Mouse (Mus musculus) forebrain, postnatal 0 days (tissue): Measurements from ENCODE around the gene Ttc7. TPM values are rescaled to one million over a fixed set of nuclear protein-coding genes. Genes with fewer than 3 reads are reported as not detected.
"Not testable (repeated sequence)": the region's sequence is repeated elsewhere in the genome, so short reads cannot be mapped to it uniquely, and the experiment has no call there.

Experiments
- ATAC-seq: fragments of 200-750 bp; cut with Nextera tagmentation; 2 replicates; pipeline ENCODE4 v1.8.0; 2017; ENCODE audit warnings: mild to moderate bottlenecking, moderate library complexity
- DNase-seq: peaks from one replicate; pipeline ENCODE4 v3.0.0-alpha.2; 2015
- H3K27ac ChIP-seq: fragments of 300-500 bp; sonication (generic); 2 replicates; pipeline ENCODE4 v1.5.1; 2014; ENCODE audit warnings: low read depth, mild to moderate bottlenecking, antibody characterized with exemption, low read length, moderate library complexity, mixed read lengths
- H3K27me3 ChIP-seq: fragments of 300-500 bp; sonication (generic); 2 replicates; pipeline ENCODE4 v1.6.1; 2014; ENCODE audit warnings: mild to moderate bottlenecking, low read length, mixed read lengths; ENCODE audit not compliant: insufficient read depth
- H3K36me3 ChIP-seq: fragments of 300-500 bp; sonication (generic); 2 replicates; pipeline ENCODE4 v1.6.1; 2014; ENCODE audit warnings: mild to moderate bottlenecking, moderate library complexity; ENCODE audit not compliant: insufficient read depth
- H3K4me1 ChIP-seq: fragments of 300-500 bp; sonication (generic); 2 replicates; pipeline ENCODE4 v1.6.1; 2014; ENCODE audit warnings: antibody characterized with exemption; ENCODE audit not compliant: insufficient read depth
- H3K4me2 ChIP-seq: fragments of 300-500 bp; sonication (generic); 2 replicates; pipeline ENCODE4 v1.6.1; 2014; ENCODE audit warnings: low read depth, mild to moderate bottlenecking, moderate library complexity
- H3K4me3 ChIP-seq: fragments of 300-500 bp; sonication (generic); 2 replicates; pipeline ENCODE4 v1.5.1; 2014; ENCODE audit warnings: low read depth, low read length, mixed read lengths
- H3K9ac ChIP-seq: fragments of 300-500 bp; sonication (generic); 2 replicates; pipeline ENCODE4 v1.6.1; 2014; ENCODE audit warnings: mild to moderate bottlenecking
- H3K9me3 ChIP-seq: fragments of 300-500 bp; sonication (generic); 2 replicates; pipeline ENCODE4 v1.6.1; 2016; ENCODE audit warnings: low read length
- CTCF ChIP-seq: sonication (generic); IDR thresholded peaks from 2 replicates; pipeline ENCODE4 v1.5.1; 2016; ENCODE audit warnings: antibody characterized with exemption, control low read depth, low read depth
- WGBS: fragments of 180-500 bp; shearing (Covaris S2); extraction: QIAGEN DNeasy Blood & Tissue Kit; methylation state at CpG from one replicate; pipeline ENCODE4 v1.1.7; 2014; 5-methylcytosine and 5-hydroxymethylcytosine counted together
- polyA plus RNA-seq: library from polyadenylated mRNA; unstranded; fragments of >200 nt; fragmentation: Nextera tagmentation; extraction: Ambion mirVana; gene quantifications from 2 replicates; pipeline ENCODE4 v1.2.1, GENCODE M21; 2015
- total RNA-seq: library from RNA; depleted of rRNA; stranded (reverse); fragments of >200 nt; gene quantifications from 2 replicates; pipeline ENCODE4 v1.2.3, GENCODE M21; 2014

Ttc7 gene
- total and polyA plus RNA-seq, 2 experiments from 2014 or later, result 6.1 to 7.5 TPM

- WGBS, result 80% methylated on average over 7 of the region's 7 CpGs
- DNase-seq (no peak), ATAC-seq (no peak)
- no peaks in the 10 kb centered on the region; the same call in 1 of the 2 replicates for H3K36me3 ChIP-seq
- TF ChIP-seq CTCF, result no peak
- no peak overlapping the region for H3K4me2 ChIP-seq
- no peaks in the 10 kb centered on the region for H3K9me3 ChIP-seq
- no peak overlapping the region for H3K9ac ChIP-seq
- H3K27me3 ChIP-seq, result no peaks in the 10 kb centered on the region
- H3K4me1 ChIP-seq, result no peaks in the 10 kb centered on the region
- no peak overlapping the region for H3K4me3 ChIP-seq
- no peak overlapping the region for H3K27ac ChIP-seq
These were observed 13.1 kb downstream of the Ttc7 start for GRCm38 (mm10) chr17:87295738-87296137.

- H3K27ac ChIP-seq, H3K4me2 ChIP-seq, H3K9ac ChIP-seq, H3K9me3 ChIP-seq, H3K4me3 ChIP-seq, DNase-seq, H3K27me3 ChIP-seq, H3K4me1 ChIP-seq, H3K36me3 ChIP-seq, ATAC-seq: not testable (repeated sequence)
- WGBS, result 97% methylated on average over 1 of the region's 1 CpGs
These were observed 14.0 kb downstream of the Ttc7 start for GRCm38 (mm10) chr17:87296701-87297100.

DNA sequence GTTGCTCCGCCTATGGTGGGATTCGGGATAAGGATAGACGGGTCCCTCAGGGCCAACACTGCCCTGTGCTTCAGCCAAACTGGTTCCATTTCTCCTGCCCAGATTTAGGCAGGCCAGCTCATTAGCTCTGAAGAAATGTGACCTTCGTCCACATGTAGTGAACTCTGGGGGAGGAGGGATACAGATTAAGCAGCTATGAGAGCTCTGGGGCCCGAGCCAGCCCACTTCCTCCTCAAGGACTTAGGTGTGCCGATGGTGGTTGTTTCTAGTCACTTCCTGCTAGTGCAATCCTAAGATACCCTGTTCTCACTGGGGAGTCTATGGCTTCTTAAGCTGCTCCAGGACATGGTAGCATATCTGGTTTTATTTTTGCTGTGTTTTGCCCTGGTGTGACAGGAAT lies 16.3 kb downstream of the Ttc7 start:
- WGBS, result 83% methylated on average over 6 of the region's 6 CpGs
- DNase-seq, result no peak
- H3K4me3 ChIP-seq, result no peak overlapping the region
- no peak overlapping the region for H3K27ac ChIP-seq
- H3K36me3 ChIP-seq, result no peaks in the 10 kb centered on the region; the same call in 1 of the 2 replicates
- H3K9me3 ChIP-seq, result no peaks in the 10 kb centered on the region
- TF ChIP-seq CTCF, result no peak
- no peaks in the 10 kb centered on the region for H3K4me1 ChIP-seq
- no peak for ATAC-seq
- no peaks in the 10 kb centered on the region for H3K27me3 ChIP-seq
- no peak overlapping the region for H3K4me2 ChIP-seq
- no peak overlapping the region for H3K9ac ChIP-seq

DNA sequence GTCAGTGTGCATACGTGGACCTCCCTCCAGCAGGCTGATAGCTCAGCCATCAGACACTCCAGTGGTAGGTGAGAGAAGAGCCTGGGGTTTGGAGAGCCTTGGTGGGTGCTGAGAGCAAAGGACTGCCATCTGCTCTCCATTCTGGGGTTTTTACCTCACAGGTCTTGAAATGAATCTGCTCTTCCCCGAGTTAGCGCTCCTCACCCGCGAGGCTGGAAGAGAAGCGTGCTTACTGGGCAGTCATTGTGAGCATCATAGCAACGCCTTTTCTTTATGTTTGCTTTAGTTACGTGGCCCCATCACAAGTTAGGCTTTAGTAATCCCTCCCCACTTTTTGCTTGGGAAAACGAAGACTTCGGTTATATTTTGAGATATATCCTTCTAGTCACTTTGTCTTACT lies 17.7 kb downstream of the Ttc7 start:
- no peak for DNase-seq
- ATAC-seq, result no peak
- no peaks in the 10 kb centered on the region for H3K27me3 ChIP-seq
- no peak for TF ChIP-seq CTCF
- no peaks in the 10 kb centered on the region for H3K4me1 ChIP-seq
- H3K9me3 ChIP-seq, result no peaks in the 10 kb centered on the region
- no peaks in the 10 kb centered on the region for H3K36me3 ChIP-seq
- no peak overlapping the region for H3K4me3 ChIP-seq
- no peak overlapping the region for H3K4me2 ChIP-seq
- no peak overlapping the region for H3K9ac ChIP-seq
- no peak overlapping the region for H3K27ac ChIP-seq
- WGBS, result 80% methylated on average over 10 of the region's 10 CpGs

GRCm38 (mm10) chr17:87301607-87302006 lies 18.9 kb downstream of the Ttc7 start:
- 80% methylated on average over 9 of the region's 9 CpGs for WGBS

GRCm38 (mm10) chr17:87302014-87302794 lies 19.5 kb downstream of the Ttc7 start:
- H3K4me3 ChIP-seq, result no peak overlapping the region
- no peak overlapping the region for H3K9ac ChIP-seq
- no peak for TF ChIP-seq CTCF
- no peak for ATAC-seq
- H3K4me1 ChIP-seq, result no peaks in the 10 kb centered on the region
- no peak overlapping the region for H3K4me2 ChIP-seq
- WGBS, result 89% methylated on average over 13 of the region's 13 CpGs
- no peaks in the 10 kb centered on the region for H3K9me3 ChIP-seq
- H3K27ac ChIP-seq, result no peak overlapping the region
- H3K27me3 ChIP-seq, result no peaks in the 10 kb centered on the region
- no peaks in the 10 kb centered on the region for H3K36me3 ChIP-seq
- no peak for DNase-seq

More at GRCm38 (mm10) chr17:87301607-87302006, 18.9 kb downstream of the Ttc7 start:
- H3K27ac ChIP-seq, H3K27me3 ChIP-seq, DNase-seq, ATAC-seq, H3K4me2 ChIP-seq, H3K9me3 ChIP-seq, H3K9ac ChIP-seq, H3K4me3 ChIP-seq, H3K4me1 ChIP-seq, H3K36me3 ChIP-seq: not testable (repeated sequence)

DNA sequence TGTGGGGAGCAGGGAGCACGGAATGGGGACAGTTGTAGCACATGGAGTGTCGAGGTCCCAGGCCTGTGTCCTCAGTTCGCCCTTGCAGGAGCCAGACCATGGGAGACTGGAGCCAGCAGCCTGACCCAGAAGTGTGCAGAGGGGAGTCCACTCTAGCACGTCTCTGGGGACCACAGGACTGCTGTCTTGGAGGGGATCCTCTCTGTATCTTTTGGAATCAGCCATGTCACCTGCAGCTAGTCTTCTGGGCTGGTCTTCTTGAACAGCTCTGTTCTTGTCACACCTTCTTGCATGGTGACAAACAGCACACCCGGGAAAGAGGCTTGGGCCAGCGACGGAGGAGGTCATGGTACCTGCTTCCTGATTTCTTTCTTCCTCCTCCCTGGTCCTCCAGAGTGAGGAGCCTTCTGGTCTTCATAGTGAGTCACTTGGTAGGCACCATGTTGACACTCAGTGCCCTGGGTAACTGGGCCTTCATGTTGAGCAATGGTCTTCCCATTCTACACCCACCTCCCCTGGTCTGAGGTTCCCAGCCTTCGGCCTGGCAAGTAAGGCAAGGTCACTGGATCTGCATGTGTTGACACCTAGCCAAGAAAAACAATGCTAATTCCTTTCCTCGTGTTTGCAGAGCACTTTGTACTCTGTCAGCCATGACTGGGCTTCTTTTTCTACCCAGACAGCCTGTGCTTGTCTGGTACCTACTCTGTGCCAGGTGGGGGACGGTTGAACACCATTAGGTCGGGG lies 21.6 kb downstream of the Ttc7 start:
- H3K36me3 ChIP-seq, result no peaks in the 10 kb centered on the region
- H3K9ac ChIP-seq, result no peak overlapping the region
- no peak for TF ChIP-seq CTCF
- no peak overlapping the region for H3K27ac ChIP-seq
- H3K27me3 ChIP-seq, result no peaks in the 10 kb centered on the region
- no peaks in the 10 kb centered on the region for H3K9me3 ChIP-seq
- no peak overlapping the region for H3K4me2 ChIP-seq
- H3K4me1 ChIP-seq, result no peaks in the 10 kb centered on the region
- ATAC-seq, result no peak
- no peak for DNase-seq
- WGBS, result 82% methylated on average over 11 of the region's 11 CpGs
- H3K4me3 ChIP-seq, result no peak overlapping the region
